Mouse (Mus musculus): Measurements from ENCODE around the gene Naglu.
"Not testable (repeated sequence)": the region's sequence is repeated elsewhere in the genome, so short reads cannot be mapped to it uniquely, and the experiment has no call there.

The Naglu gene

GRCm38 (mm10) chr11:101124494-101124893 lies 54.7 kb downstream of the Naglu start:
- not testable (repeated sequence) for DNase-seq (ENCODE audit: low read depth, low spot score)

- not testable (repeated sequence) for DNase-seq (ENCODE audit: low read depth, low spot score)
These were observed 55.2 kb downstream of the Naglu start for GRCm38 (mm10) chr11:101125008-101125407.

GRCm38 (mm10) chr11:101127075-101127474 lies 57.3 kb downstream of the Naglu start:
- DNase-seq (ENCODE audit: low read depth, low spot score) = no peak
